Mouse (Mus musculus) brain, embryonic 14.5 days (tissue): Measurements from ENCODE around the gene Tmem107. TPM values are rescaled to one million over a fixed set of nuclear protein-coding genes. Genes with fewer than 3 reads are reported as not detected.

ENCODE experiments used
- DNase-seq: peaks from one replicate; pipeline ENCODE4 v3.0.0-alpha.2; 2011; ENCODE audit warnings: low read depth
- CTCF ChIP-seq: fragments of 200-500 bp; IDR thresholded peaks from 2 replicates; pipeline ENCODE4 v1.5.1; 2012; ENCODE audit warnings: inconsistent platforms, mild to moderate bottlenecking, moderate library complexity, borderline replicate concordance; ENCODE audit not compliant: insufficient read depth, insufficient read length; ENCODE audit errors: extremely low read depth
- POLR2A ChIP-seq: fragments of 200-500 bp; IDR thresholded peaks from 2 replicates; pipeline ENCODE4 v1.6.1; 2012; ENCODE audit warnings: mild to moderate bottlenecking, inconsistent platforms, borderline replicate concordance; ENCODE audit not compliant: poor library complexity, insufficient read depth, insufficient read length, severe bottlenecking; ENCODE audit errors: extremely low read depth
- polyA plus RNA-seq: library from polyadenylated mRNA; depleted of rRNA; stranded (reverse); fragments of >200 nt; gene quantifications from 2 replicates; pipeline ENCODE4 v1.2.3, GENCODE M21; 2012

Gene Tmem107
- polyA plus RNA-seq, 1 experiment = 25.6 TPM

DNA sequence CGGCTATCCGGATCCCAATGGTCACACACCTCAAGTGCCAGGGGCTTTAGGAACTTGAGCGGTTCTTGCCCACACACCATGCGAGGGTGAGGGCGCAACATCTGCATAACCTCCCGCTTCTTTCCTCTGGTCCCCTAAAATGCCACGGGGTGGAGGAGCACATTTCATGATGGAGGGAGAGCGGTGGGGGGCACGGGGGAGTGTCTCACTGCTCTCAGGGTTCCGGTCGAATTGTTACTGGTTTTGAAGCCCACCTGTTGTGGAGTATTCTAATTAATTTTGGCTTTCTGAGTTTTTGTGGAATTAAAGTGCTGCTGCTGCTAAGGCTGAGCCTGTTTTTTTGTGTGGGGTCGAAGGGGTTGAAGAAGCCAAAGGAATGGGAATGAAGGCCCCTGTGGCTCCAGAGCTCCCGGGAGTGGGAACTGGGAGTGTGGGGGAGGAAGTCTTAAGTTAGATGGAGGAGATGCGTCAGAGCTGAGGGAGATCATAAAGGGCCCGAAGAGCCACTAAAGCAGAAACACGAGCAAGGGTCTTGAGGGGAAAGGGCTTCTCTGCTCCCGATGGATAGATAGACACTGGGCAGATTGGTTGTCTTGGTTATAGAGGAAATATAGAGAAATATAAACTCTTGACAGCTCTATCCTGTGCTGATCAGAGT lies 9.2 kb upstream of the Tmem107 start:
- DNase-seq = no peak
- no peak for TF ChIP-seq POLR2A
- TF ChIP-seq CTCF = no peak

DNA sequence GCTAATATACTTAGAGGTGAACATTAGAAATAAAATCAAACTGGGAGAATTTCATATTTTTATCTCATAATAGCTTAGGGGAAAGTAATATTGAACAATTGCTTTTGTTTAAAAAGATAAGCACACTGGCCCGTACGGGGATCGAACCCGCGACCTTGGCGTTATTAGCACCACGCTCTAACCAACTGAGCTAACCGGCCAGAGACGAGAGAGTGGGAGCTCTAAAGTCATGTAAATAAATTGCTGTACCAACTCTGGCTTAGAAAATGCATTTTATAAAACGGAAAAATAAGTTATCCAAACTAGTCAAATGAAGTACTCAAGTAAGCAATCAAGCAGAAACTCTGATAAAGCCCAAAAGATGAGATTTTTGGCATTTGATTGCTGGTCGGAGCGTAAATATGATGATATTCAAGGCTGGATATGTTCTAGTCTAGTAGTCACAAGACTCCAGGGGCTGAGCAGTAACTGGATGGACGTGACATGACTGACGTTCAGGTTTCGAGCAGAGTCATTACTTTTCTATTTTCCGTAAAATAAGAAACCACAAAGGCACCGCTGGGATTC lies 8.3 kb upstream of the Tmem107 start:
- TF ChIP-seq CTCF = no peak
- no peak for TF ChIP-seq POLR2A
- DNase-seq = peak; percentile 80

DNA sequence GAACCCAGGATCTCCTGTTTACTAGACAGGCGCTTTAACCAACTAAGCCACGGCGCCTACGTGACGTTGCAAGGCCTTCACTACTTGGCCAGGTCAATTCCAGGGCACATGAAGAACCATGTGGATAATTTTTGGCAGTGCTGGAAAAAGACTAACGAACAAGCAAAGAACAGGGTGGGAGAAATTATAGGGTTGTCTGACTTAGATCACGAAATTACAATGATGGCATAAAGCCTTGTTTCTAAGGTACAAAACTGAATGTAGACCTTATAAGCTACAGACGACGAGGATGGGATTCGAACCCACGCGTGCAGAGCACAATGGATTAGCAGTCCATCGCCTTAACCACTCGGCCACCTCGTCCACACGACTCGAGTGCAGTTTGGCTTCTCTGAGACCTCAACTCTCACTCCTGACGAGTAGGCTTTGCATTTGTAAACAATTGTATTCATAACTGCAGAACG lies 7.8 kb upstream of the Tmem107 start:
- TF ChIP-seq CTCF (no peak), POLR2A (no peak)
- peak; percentile 96 for DNase-seq

DNA sequence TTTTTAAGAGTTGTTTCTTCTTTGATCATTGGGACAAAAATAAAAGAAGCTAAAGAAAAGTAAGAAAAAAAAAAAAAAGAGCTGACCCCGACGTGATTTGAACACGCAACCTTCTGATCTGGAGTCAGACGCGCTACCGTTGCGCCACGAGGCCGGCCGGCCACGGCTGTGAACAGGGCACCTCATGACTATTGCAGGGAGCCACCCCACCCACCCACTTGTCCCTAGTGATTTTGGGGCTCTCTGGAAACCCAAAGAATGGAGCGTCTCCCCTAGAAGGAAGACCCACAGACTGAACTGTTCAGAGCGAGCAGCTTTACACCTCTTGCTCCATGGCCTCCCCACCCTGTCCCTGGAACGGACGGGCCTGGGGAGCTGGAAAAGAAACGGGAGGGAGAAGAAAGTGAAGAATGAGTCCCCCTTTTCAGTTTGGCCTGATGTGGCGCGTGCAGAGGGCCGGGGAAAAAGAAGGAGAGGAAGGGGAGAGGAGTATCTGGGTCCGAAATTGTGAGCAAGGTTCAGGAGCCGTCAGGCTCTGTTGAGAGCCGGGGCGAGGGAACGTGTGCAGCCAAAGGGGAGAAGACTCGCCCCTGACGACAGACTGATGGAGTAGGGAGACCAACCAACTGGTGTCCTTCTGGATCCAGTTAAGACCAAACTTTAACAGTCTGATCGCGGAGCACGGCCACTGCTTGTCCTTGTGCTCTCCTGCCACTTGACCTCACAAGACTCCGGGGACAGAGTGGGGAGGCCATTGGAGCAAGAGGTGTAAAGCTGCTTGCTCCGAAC lies 7.0 kb upstream of the Tmem107 start:
- TF ChIP-seq POLR2A (peak; percentile 53; the same call in 1 of the 2 replicates), CTCF (no peak)
- DNase-seq = peak; percentile 79

DNA sequence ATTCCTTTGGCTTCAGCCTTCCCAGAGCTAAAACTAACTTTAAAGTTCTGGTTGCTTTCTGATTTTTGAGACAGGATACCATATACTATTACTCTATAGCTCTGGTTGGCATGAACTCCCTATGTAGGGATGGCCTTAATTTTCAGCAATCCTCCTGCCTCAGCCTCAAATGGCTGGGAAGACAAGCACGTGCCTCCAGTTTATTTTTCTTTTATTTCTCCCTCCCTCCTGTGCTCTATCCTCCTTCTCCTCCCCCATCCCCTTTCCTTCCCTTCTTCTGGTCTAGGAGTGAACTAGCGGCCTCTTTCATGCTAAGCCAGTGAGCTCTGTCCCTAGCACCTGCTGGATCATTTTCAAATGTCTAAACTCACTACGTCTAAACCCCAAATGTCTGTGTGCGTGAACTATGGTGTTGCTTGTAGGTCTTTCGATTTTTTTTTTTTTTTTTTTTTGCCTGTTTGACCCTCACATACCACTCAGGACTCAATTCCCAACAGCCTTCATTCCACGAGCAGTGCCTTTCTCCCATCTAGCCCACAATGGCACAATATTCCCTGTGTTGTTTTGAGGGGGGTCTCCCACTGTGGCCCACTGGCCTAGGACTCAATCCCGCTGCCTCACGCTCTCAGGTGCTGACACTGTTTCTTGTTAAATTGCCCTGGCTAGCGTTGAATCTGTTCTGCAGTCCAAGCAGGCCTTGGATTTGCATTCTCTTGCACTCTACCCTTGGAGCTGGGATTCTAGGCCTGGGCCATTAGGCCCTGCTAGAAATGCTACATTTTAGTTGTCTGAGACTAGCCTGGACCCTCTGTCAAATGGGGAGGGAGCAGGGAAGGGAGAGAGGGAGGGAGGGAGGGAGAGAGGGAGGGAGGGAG lies 6.1 kb upstream of the Tmem107 start:
- DNase-seq = no peak
- TF ChIP-seq CTCF (no peak), POLR2A (no peak)

DNA sequence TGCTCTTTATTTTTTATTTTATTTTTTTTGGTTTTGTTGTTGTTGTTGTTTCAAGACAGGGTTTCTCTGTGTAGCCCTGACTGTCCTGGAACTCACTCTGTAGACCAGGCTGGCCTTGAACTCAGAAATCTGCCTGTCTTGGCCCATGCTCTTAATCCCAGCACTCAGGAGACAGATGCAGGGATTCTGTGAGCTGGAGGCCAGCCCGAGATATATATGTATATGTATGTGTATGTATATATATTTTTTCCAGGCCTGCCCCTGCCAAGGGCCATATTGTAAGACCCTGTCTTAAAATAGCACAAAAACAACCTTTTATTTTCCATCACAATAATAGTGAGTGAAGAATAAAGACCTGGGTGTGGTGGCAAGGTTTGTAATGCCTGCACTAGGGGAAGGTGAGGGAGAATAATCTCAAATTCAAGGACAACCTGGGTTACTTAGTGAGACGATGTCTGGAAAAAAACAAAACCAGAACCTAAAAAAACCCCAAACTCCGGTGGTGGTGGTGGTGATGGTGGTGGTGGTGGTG lies 5.1 kb upstream of the Tmem107 start:
- DNase-seq = no peak

DNA sequence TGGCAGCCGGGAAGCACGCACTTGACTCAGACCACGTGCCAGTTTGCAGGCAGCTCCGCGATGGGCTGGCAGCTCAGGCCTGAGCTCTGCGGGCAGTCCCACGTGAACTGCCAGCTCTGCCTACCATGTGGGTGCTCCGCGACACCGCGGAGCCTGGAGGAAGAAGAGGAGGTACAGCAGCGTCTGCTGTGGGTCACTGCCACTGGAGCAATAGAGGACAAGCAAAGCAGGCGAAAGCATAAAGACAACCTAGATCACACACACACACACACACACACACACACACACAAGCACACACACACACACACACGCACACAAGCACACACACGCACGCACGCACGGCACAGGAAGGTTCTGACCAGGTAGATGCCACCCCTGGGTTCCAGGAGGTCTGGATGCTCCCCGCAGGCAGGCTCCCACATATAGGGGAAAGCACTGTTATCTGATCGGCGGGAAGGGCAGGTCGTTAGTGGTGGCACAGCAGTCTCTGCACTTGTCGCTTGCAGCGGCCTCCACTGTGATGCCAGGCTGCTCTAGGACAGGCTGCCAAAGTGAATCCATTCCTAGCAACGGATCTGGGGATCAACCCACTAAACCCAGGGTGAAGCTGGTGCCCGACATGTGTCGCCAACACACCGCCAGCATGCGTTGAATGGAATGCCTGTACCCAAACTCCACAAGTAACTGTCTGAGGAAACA lies 4.3 kb upstream of the Tmem107 start:
- peak; percentile 63 for DNase-seq
- no peak for TF ChIP-seq POLR2A
- TF ChIP-seq CTCF = no peak

More for the DNA sequence above, 5.1 kb upstream of the Tmem107 start:
- TF ChIP-seq POLR2A = no peak
- no peak for TF ChIP-seq CTCF

DNA sequence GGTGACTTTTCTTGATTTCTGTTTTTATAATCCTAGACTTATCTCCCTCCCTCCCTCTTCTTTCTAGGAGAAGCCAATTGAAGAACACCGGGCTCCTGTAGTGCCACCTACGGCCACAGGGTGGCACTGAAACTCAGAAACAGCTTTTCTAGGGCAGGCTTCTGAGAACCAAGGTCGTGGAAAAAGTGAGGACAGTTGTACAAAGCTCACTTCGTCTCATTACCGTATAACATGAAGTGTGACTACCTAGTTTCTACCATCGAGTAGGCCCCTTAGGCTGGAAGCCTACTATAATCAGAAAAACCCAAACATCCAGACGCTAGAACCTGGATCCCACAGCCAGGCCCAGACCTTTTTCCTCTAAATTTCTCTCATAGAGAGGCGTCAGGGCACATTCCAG lies 3.6 kb upstream of the Tmem107 start:
- TF ChIP-seq POLR2A (no peak), CTCF (peak; percentile 87; the same call in 1 of the 2 replicates)
- DNase-seq = peak; percentile 92

DNA sequence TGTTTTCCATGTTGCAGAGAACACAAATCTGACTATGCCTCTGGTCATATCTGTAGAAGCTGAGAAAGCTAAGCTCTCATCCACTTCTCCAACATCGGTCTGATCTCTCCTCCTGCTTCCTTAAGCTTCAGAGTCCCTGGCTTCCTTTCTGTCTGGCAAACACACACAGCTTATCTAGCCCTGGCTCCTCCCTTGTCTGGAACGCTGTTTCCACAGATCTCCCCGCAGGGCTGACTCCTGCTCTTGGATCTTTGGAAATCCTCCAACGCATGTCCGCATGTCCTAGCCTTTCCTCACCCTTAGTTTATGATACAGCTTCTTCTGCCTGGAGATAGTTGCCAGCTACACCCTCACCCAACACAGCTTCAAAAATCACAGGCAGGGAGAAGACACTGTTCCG lies 3.0 kb upstream of the Tmem107 start:
- TF ChIP-seq CTCF (no peak), POLR2A (no peak)
- no peak for DNase-seq

DNA sequence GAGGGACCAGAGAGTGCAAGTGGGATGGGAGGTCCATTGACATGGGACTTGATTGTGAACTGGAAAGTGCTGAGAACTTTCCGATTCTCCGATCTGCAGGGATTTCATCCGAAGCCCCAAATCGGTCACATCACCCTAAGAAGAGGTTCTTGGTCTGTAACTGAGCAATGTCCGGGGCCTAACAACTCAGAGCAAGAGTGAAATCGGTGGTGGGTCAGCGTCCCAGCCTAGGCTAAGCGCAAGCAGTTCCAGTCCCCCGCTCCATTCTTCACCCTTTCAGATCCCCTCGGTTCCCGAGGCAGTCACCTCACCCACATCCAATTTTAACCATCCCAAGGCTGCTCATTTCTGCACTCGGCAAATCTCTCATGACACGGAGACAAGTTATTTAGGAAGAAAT lies 513 bp upstream of the Tmem107 start:
- no peak for DNase-seq
- no peak for TF ChIP-seq CTCF
- no peak for TF ChIP-seq POLR2A

DNA sequence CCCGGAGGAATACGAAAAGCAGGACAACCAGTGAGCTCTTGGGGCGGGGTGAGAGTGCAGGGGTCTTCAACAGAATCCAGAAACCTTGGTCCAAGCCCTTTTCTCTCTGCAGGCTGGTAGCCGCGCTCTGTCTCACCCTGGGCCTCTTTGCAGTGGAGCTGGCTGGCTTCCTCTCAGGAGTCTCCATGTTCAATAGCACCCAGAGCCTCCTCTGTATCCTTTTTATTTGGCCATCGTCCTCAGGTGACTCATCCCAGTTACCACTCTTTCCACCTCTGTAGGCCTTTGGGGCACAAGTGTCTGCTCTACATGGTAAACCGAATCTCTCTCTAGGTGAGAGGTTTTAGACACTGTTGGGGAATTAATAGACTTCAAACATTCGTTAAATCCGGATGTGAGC lies 656 bp downstream of the Tmem107 start:
- DNase-seq = no peak

More for the DNA sequence above, 656 bp downstream of the Tmem107 start:
- TF ChIP-seq POLR2A (no peak), CTCF (no peak)
